Mouse (Mus musculus) hindbrain, embryonic 12.5 days (tissue): ENCODE data around the gene Cmtm6. TPM values are rescaled to one million over a fixed set of nuclear protein-coding genes. Genes with fewer than 3 reads are reported as not detected.
"Not testable (repeated sequence)": the region's sequence is repeated elsewhere in the genome, so short reads cannot be mapped to it uniquely, and the experiment has no call there.

Source experiments
- ATAC-seq: fragments of 200-750 bp; cut with Nextera tagmentation; 2 replicates; pipeline ENCODE4 v1.8.0; 2017; ENCODE audit warnings: moderate TSS enrichment; ENCODE audit not compliant: low FRiP score
- H3K27ac ChIP-seq: fragments of 300-500 bp; sonication (generic); 2 replicates; pipeline ENCODE4 v1.5.1; 2016; ENCODE audit warnings: mild to moderate bottlenecking
- H3K27me3 ChIP-seq: fragments of 300-500 bp; sonication (generic); 2 replicates; pipeline ENCODE4 v1.6.1; 2016; ENCODE audit warnings: mild to moderate bottlenecking
- H3K36me3 ChIP-seq: fragments of 300-500 bp; sonication (generic); 2 replicates; pipeline ENCODE4 v1.6.1; 2016; ENCODE audit warnings: mild to moderate bottlenecking
- H3K4me1 ChIP-seq: fragments of 300-500 bp; sonication (generic); 2 replicates; pipeline ENCODE4 v1.6.1; 2016
- H3K4me2 ChIP-seq: fragments of 300-500 bp; sonication (generic); replicated peaks from 2 replicates; pipeline ENCODE4 v1.6.1; 2016; ENCODE audit warnings: mild to moderate bottlenecking
- H3K4me3 ChIP-seq: fragments of 300-500 bp; sonication (generic); 2 replicates; pipeline ENCODE4 v1.5.1; 2016; ENCODE audit warnings: mild to moderate bottlenecking
- H3K9ac ChIP-seq: fragments of 300-500 bp; sonication (generic); 2 replicates; pipeline ENCODE4 v1.6.1; 2016; ENCODE audit warnings: mild to moderate bottlenecking, moderate library complexity
- H3K9me3 ChIP-seq: fragments of 300-500 bp; sonication (generic); replicated peaks from 2 replicates; pipeline ENCODE4 v1.6.1; 2016; ENCODE audit warnings: mild to moderate bottlenecking
- WGBS: fragments of 180-500 bp; shearing (Covaris S2); methylation state at CpG from one replicate; pipeline ENCODE4 v1.1.7; 2016; 5-methylcytosine and 5-hydroxymethylcytosine counted together
- polyA plus RNA-seq: library from polyadenylated mRNA; unstranded; fragments of >200 nt; fragmentation: Nextera tagmentation; extraction: Ambion mirVana; gene quantifications from 2 replicates; pipeline ENCODE4 v1.2.1, GENCODE M21; 2016

The Cmtm6 gene
- polyA plus RNA-seq, 1 experiment from 2014 or later = 25.8 TPM

DNA sequence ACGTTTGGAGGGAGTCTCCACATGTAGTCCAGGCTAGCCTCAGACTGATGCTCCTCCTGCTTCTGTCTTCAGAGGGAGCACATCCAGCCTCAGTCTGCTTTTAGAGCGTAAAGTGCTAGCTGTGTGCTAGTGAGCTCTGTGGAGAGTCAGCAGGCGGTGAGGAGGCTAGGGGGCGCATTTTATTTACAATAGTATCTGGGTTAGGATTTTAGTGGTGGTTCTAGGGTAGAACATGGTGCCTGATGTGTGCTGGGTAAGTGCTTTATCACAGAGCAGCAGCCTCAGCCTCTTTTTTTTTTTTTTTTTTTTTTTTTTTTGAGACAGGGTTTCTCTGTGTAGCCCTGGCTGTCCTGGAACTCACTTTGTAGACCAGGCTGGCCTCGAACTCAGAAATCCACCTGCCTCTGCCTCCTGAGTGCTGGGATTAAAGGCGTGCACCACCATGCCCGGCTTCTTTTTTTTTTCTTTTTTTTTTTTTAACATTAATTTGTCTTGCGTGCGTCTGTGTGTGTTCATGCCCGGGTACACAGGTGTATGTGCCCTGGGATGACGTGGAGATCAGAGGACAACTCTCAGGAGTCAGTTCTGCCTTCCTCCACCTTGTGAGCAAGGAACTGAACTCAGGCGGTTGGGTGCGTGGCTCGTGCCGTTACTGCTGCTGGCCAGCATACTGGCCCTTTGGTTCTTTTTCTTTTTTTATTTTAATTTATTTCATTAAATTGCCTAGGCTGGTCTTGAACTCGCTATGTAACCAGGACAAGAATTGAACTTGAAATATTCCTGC lies 30.8 kb upstream of the Cmtm6 start:
- 93% methylated on average over 15 of the region's 16 CpGs for WGBS
- H3K9me3 ChIP-seq = no peaks in the 10 kb centered on the region
- no peak overlapping the region for H3K9ac ChIP-seq
- ATAC-seq = no peak
- no peaks in the 10 kb centered on the region for H3K27me3 ChIP-seq
- peaks cover 30% of the 10 kb centered on the region for H3K36me3 ChIP-seq
- H3K4me2 ChIP-seq = no peak overlapping the region
- H3K4me1 ChIP-seq = no peaks in the 10 kb centered on the region
- H3K4me3 ChIP-seq = no peak overlapping the region
- H3K27ac ChIP-seq = no peak overlapping the region

DNA sequence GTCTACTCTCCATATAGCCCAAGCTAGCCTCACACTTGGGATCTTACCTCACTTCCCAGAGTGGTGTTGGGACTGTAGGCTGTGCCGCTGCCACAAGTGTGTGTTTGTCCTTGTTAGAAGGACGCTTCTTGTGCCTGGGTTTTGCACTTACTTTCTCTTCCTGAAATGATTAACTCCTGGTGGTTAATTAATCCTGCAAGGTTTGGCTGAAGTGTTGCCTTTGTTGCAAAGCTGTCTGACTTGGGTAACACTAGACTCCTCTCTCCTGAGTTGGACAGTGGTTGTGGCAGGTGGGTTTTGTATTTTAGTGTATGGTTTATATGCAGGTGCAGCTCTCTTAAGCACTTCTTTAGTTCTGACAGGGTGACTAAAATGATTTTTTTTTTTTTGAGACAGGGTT lies 29.9 kb upstream of the Cmtm6 start:
- Histone ChIP-seq H3K36me3 (peaks cover 36% of the 10 kb centered on the region), H3K4me1 (no peaks in the 10 kb centered on the region), H3K27ac (no peak overlapping the region), H3K27me3 (no peaks in the 10 kb centered on the region), H3K9me3 (no peaks in the 10 kb centered on the region), H3K4me2 (no peak overlapping the region), H3K4me3 (no peak overlapping the region), H3K9ac (no peak overlapping the region)
- ATAC-seq = no peak
- 89% methylated on average over 2 of the region's 2 CpGs for WGBS

GRCm38 (mm10) chr9:114701921-114702320 lies 29.0 kb upstream of the Cmtm6 start:
- no peak for ATAC-seq

GRCm38 (mm10) chr9:114707805-114708204 lies 23.1 kb upstream of the Cmtm6 start:
- Histone ChIP-seq H3K4me3 (no peak overlapping the region), H3K4me2 (no peak overlapping the region), H3K27ac (no peak overlapping the region), H3K9ac (no peak overlapping the region), H3K4me1 (no peaks in the 10 kb centered on the region), H3K27me3 (no peaks in the 10 kb centered on the region), H3K9me3 (no peaks in the 10 kb centered on the region), H3K36me3 (peaks cover 72% of the 10 kb centered on the region)
- 98% methylated on average over 4 of the region's 4 CpGs for WGBS
- no peak for ATAC-seq

More at GRCm38 (mm10) chr9:114701921-114702320, 29.0 kb upstream of the Cmtm6 start:
- Histone ChIP-seq H3K9me3 (no peaks in the 10 kb centered on the region), H3K9ac (no peak overlapping the region), H3K27me3 (no peaks in the 10 kb centered on the region), H3K4me1 (no peaks in the 10 kb centered on the region), H3K4me3 (no peak overlapping the region), H3K36me3 (peaks cover 43% of the 10 kb centered on the region), H3K27ac (no peak overlapping the region), H3K4me2 (no peak overlapping the region)
- 91% methylated on average over 4 of the region's 4 CpGs for WGBS

GRCm38 (mm10) chr9:114710345-114710744 lies 20.6 kb upstream of the Cmtm6 start:
- H3K27me3 ChIP-seq = no peaks in the 10 kb centered on the region
- H3K4me2 ChIP-seq = no peak overlapping the region
- no peak overlapping the region for H3K27ac ChIP-seq
- no peak for ATAC-seq
- no peaks in the 10 kb centered on the region for H3K9me3 ChIP-seq
- H3K9ac ChIP-seq = no peak overlapping the region
- peaks cover 87% of the 10 kb centered on the region for H3K36me3 ChIP-seq
- 86% methylated on average over 7 of the region's 7 CpGs for WGBS
- H3K4me1 ChIP-seq = no peaks in the 10 kb centered on the region
- no peak overlapping the region for H3K4me3 ChIP-seq

- Histone ChIP-seq H3K9me3 (no peaks in the 10 kb centered on the region), H3K4me3 (no peak overlapping the region), H3K4me2 (no peak overlapping the region), H3K36me3 (peaks cover 87% of the 10 kb centered on the region), H3K27me3 (no peaks in the 10 kb centered on the region), H3K27ac (no peak overlapping the region), H3K4me1 (no peaks in the 10 kb centered on the region), H3K9ac (no peak overlapping the region)
- WGBS = 96% methylated on average over 7 of the region's 7 CpGs
- ATAC-seq = no peak
These were observed 17.4 kb upstream of the Cmtm6 start for GRCm38 (mm10) chr9:114713481-114713880.

DNA sequence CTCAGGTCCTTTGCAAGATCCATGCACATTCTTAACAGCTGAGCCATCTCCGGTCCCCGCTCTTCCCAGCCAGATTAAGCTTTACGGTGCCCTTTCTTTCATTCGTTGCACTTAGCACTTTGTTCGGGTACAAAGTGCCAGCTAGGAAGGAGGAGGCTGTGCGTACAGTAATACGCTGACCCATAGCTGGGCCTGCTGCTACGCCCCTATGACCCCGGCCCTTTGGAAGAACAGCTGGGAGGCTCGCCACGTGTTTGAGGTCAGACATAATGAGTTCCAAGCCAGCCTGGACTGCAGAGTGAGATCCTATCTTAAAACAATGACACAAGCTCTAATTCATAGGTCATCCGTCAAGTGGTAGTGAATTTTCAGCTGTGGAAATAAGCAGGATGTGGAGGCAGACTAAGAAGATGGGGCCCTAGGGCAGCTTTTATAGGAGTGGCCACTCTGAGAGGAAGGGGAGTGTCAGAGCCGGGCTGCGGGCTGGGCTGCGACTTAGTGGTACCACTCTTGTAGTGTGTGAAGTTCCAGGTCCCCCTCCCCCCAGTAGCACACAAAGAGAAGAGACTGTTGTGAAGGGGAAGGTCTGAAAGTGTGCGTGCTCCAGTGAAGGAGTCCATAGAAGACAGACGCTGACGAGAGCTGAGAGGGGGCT lies 14.1 kb upstream of the Cmtm6 start:
- no peak overlapping the region for H3K4me2 ChIP-seq
- WGBS = 81% methylated on average over 18 of the region's 18 CpGs
- no peaks in the 10 kb centered on the region for H3K4me1 ChIP-seq
- no peak overlapping the region for H3K4me3 ChIP-seq
- H3K9me3 ChIP-seq = no peaks in the 10 kb centered on the region
- no peaks in the 10 kb centered on the region for H3K27me3 ChIP-seq
- no peak overlapping the region for H3K9ac ChIP-seq
- peaks cover 93% of the 10 kb centered on the region for H3K36me3 ChIP-seq
- H3K27ac ChIP-seq = no peak overlapping the region
- ATAC-seq = no peak

DNA sequence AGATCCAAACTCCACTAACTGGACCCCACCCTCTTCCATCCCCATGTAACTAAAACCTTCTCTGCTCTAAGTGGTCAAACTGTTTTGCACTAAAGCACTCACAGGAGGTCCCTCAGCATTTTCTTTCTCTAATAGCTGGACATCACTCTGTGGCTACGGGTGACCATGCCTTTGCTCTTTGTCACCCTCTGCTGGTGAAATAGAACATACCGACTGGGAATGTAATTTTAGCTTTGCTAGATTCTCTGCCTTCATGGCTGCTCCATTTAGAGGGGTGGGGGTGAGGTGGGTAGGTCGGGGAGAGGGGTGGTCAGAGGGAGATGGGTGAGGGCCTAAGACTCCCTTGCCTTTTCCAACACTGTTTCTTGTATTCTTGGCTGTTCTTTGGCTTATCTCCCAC lies 3.6 kb upstream of the Cmtm6 start:
- H3K4me2 ChIP-seq = no peak overlapping the region
- no peak for ATAC-seq
- no peak overlapping the region for H3K9ac ChIP-seq
- no peaks in the 10 kb centered on the region for H3K27me3 ChIP-seq
- H3K9me3 ChIP-seq = no peaks in the 10 kb centered on the region
- peaks cover 11% of the 10 kb centered on the region for H3K4me1 ChIP-seq
- no peak overlapping the region for H3K27ac ChIP-seq
- H3K4me3 ChIP-seq = no peak overlapping the region
- H3K36me3 ChIP-seq = peaks cover 31% of the 10 kb centered on the region
- 6% methylated on average over 3 of the region's 3 CpGs for WGBS

DNA sequence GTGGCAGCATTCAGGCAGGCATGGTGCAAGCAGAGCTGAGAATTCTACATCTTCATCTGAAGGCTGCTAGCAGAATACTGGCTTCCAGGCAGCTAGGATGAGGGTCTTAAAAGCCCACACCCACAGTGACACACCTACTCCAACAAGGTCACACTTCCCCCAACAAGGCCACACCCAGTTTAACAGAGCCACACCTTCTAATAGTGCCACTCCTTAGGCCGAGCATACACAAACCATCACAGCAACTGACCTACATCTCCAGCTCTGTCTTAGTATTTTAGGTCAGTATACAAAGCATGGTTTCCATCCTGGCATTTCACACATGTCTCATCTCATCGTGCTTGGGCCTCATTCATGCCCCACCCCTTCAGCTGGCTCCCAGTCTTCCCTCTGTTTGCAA lies 2.5 kb upstream of the Cmtm6 start:
- WGBS = 74% methylated on average over 2 of the region's 2 CpGs
- H3K4me1 ChIP-seq = peaks cover 19% of the 10 kb centered on the region
- not testable (repeated sequence) for H3K4me3 ChIP-seq, H3K9me3 ChIP-seq, H3K9ac ChIP-seq, H3K27me3 ChIP-seq, H3K4me2 ChIP-seq, ATAC-seq, H3K27ac ChIP-seq
- H3K36me3 ChIP-seq = peaks cover 21% of the 10 kb centered on the region

- H3K4me3 ChIP-seq = peak overlapping the region; percentile 89; the same call in 1 of the 2 replicates
- WGBS = 36% methylated on average over 30 of the region's 30 CpGs
- ATAC-seq = no peak
These were observed 758 bp upstream of the Cmtm6 start for GRCm38 (mm10) chr9:114729911-114730805.

GRCm38 (mm10) chr9:114731871-114732682 lies 1.2 kb downstream of the Cmtm6 start:
- peak overlapping the region; percentile 89 for H3K9ac ChIP-seq
- WGBS = 76% methylated on average over 12 of the region's 12 CpGs
- peaks cover 21% of the 10 kb centered on the region for H3K4me1 ChIP-seq
- no peaks in the 10 kb centered on the region for H3K36me3 ChIP-seq
- H3K27me3 ChIP-seq = no peaks in the 10 kb centered on the region
- peak overlapping the region; percentile 89 for H3K4me3 ChIP-seq
- ATAC-seq = no peak
- H3K9me3 ChIP-seq = no peaks in the 10 kb centered on the region
- H3K4me2 ChIP-seq = peak overlapping the region; percentile 59
- H3K27ac ChIP-seq = no peak overlapping the region

More at GRCm38 (mm10) chr9:114729911-114730805, 758 bp upstream of the Cmtm6 start:
- Histone ChIP-seq H3K36me3 (peaks cover 5% of the 10 kb centered on the region), H3K4me2 (peak overlapping the region; percentile 59), H3K9me3 (no peaks in the 10 kb centered on the region), H3K27ac (no peak overlapping the region), H3K4me1 (peaks cover 21% of the 10 kb centered on the region), H3K9ac (no peak overlapping the region), H3K27me3 (no peaks in the 10 kb centered on the region)
